Mouse (Mus musculus): Measurements from ENCODE around the gene Cwc27. TPM values are rescaled to one million over a fixed set of nuclear protein-coding genes. Genes with fewer than 3 reads are reported as not detected.

Gene Cwc27
- polyA plus RNA-seq, 1 experiment from 2014 or later = 25.0 TPM

- Histone ChIP-seq H3K27me3 (ENCODE audit: control insufficient read depth, insufficient read depth, low read depth, low read length) (no peaks in the 10 kb centered on the region), H3K4me1 (replicated peaks; ENCODE audit: control insufficient read depth, insufficient read depth, low read length) (no peaks in the 10 kb centered on the region), H3K9me3 (ENCODE audit: control insufficient read depth, low read length) (no peaks in the 10 kb centered on the region), H3K9ac (ENCODE audit: low read length) (no peak overlapping the region), H3K36me3 (ENCODE audit: control insufficient read depth, insufficient read depth, low read length) (peaks cover 6% of the 10 kb centered on the region), H3K4me2 (ENCODE audit: low read depth, low read length) (no peak overlapping the region), H3K4me3 (ENCODE audit: low read length) (no peak overlapping the region), H3K27ac (ENCODE audit: low read length) (no peak overlapping the region)
- ATAC-seq (ENCODE audit: low read depth) = no peak
- WGBS = 94% methylated on average over 3 of the region's 3 CpGs
These were observed 22.5 kb downstream of the Cwc27 start for GRCm38 (mm10) chr13:104794421-104794820.

- ATAC-seq (ENCODE audit: low read depth) = no peak
These were observed 24.8 kb downstream of the Cwc27 start, which contains the start of gene Srek1ip1 for GRCm38 (mm10) chr13:104792184-104792583. TSS of gene Srek1ip1 (plus strand) at chr13:104792484.

GRCm38 (mm10) chr13:104789663-104790062, 27.3 kb downstream of the Cwc27 start:
- 0 out of 2 replicates have a peak, but pooled peaks have one; percentile 34 for ATAC-seq (ENCODE audit: low read depth)

More at GRCm38 (mm10) chr13:104792184-104792583, 24.8 kb downstream of the Cwc27 start, which contains the start of gene Srek1ip1:
- Histone ChIP-seq H3K4me3 (ENCODE audit: low read length) (no peak within 1 kb of the TSS), H3K27me3 (ENCODE audit: control insufficient read depth, insufficient read depth, low read depth, low read length) (no peaks in the 10 kb centered on the region), H3K4me2 (ENCODE audit: low read depth, low read length) (no peak within 1 kb of the TSS), H3K36me3 (ENCODE audit: control insufficient read depth, insufficient read depth, low read length) (peaks cover 6% of the 10 kb centered on the region), H3K9ac (ENCODE audit: low read length) (no peak within 1 kb of the TSS), H3K27ac (ENCODE audit: low read length) (no peak within 1 kb of the TSS), H3K4me1 (replicated peaks; ENCODE audit: control insufficient read depth, insufficient read depth, low read length) (no peaks in the 10 kb centered on the region), H3K9me3 (ENCODE audit: control insufficient read depth, low read length) (no peaks in the 10 kb centered on the region)
- WGBS = 89% methylated on average over 11 of the region's 11 CpGs

GRCm38 (mm10) chr13:104787260-104787659, 29.7 kb downstream of the Cwc27 start:
- Histone ChIP-seq H3K4me3 (ENCODE audit: low read length) (no peak overlapping the region), H3K9ac (ENCODE audit: low read length) (no peak overlapping the region), H3K4me2 (ENCODE audit: low read depth, low read length) (no peak overlapping the region), H3K36me3 (ENCODE audit: control insufficient read depth, insufficient read depth, low read length) (peaks cover 18% of the 10 kb centered on the region), H3K4me1 (replicated peaks; ENCODE audit: control insufficient read depth, insufficient read depth, low read length) (no peaks in the 10 kb centered on the region), H3K27ac (ENCODE audit: low read length) (no peak overlapping the region), H3K9me3 (ENCODE audit: control insufficient read depth, low read length) (no peaks in the 10 kb centered on the region; the same call in 1 of the 2 replicates), H3K27me3 (ENCODE audit: control insufficient read depth, insufficient read depth, low read depth, low read length) (no peaks in the 10 kb centered on the region)
- WGBS = 89% methylated on average over 4 of the region's 4 CpGs
- no peak for ATAC-seq (ENCODE audit: low read depth)

More at GRCm38 (mm10) chr13:104789663-104790062, 27.3 kb downstream of the Cwc27 start:
- H3K4me2 ChIP-seq (ENCODE audit: low read depth, low read length) = no peak overlapping the region
- 8% methylated on average over 2 of the region's 2 CpGs for WGBS
- no peaks in the 10 kb centered on the region for H3K9me3 ChIP-seq (ENCODE audit: control insufficient read depth, low read length)
- no peak overlapping the region for H3K27ac ChIP-seq (ENCODE audit: low read length)
- H3K4me3 ChIP-seq (ENCODE audit: low read length) = no peak overlapping the region
- H3K9ac ChIP-seq (ENCODE audit: low read length) = no peak overlapping the region
- no peaks in the 10 kb centered on the region for H3K4me1 ChIP-seq (replicated peaks; ENCODE audit: control insufficient read depth, insufficient read depth, low read length)
- peaks cover 7% of the 10 kb centered on the region for H3K36me3 ChIP-seq (ENCODE audit: control insufficient read depth, insufficient read depth, low read length)
- no peaks in the 10 kb centered on the region for H3K27me3 ChIP-seq (ENCODE audit: control insufficient read depth, insufficient read depth, low read depth, low read length)

- Histone ChIP-seq H3K27me3 (ENCODE audit: control insufficient read depth, insufficient read depth, low read depth, low read length) (no peaks in the 10 kb centered on the region), H3K4me1 (replicated peaks; ENCODE audit: control insufficient read depth, insufficient read depth, low read length) (no peaks in the 10 kb centered on the region), H3K9me3 (ENCODE audit: control insufficient read depth, low read length) (no peaks in the 10 kb centered on the region; the same call in 1 of the 2 replicates), H3K27ac (ENCODE audit: low read length) (no peak overlapping the region), H3K9ac (ENCODE audit: low read length) (no peak overlapping the region), H3K4me2 (ENCODE audit: low read depth, low read length) (no peak overlapping the region), H3K4me3 (ENCODE audit: low read length) (no peak overlapping the region), H3K36me3 (ENCODE audit: control insufficient read depth, insufficient read depth, low read length) (peaks cover 14% of the 10 kb centered on the region)
- WGBS = 63% methylated on average over 1 of the region's 1 CpGs
- ATAC-seq (ENCODE audit: low read depth) = no peak
These were observed 37.8 kb downstream of the Cwc27 start for GRCm38 (mm10) chr13:104779104-104779670.

- no peaks in the 10 kb centered on the region for H3K4me1 ChIP-seq (replicated peaks; ENCODE audit: control insufficient read depth, insufficient read depth, low read length)
- H3K9ac ChIP-seq (ENCODE audit: low read length) = no peak overlapping the region
- H3K27ac ChIP-seq (ENCODE audit: low read length) = no peak overlapping the region
- H3K27me3 ChIP-seq (ENCODE audit: control insufficient read depth, insufficient read depth, low read depth, low read length) = no peaks in the 10 kb centered on the region
- no peak overlapping the region for H3K4me2 ChIP-seq (ENCODE audit: low read depth, low read length)
- WGBS = 46% methylated on average over 3 of the region's 3 CpGs
- no peaks in the 10 kb centered on the region for H3K9me3 ChIP-seq (ENCODE audit: control insufficient read depth, low read length)
- no peak overlapping the region for H3K4me3 ChIP-seq (ENCODE audit: low read length)
- ATAC-seq (ENCODE audit: low read depth) = no peak
- H3K36me3 ChIP-seq (ENCODE audit: control insufficient read depth, insufficient read depth, low read length) = no peaks in the 10 kb centered on the region
These were observed 53.7 kb downstream of the Cwc27 start for GRCm38 (mm10) chr13:104763193-104763592.

GRCm38 (mm10) chr13:104762401-104762800, 54.5 kb downstream of the Cwc27 start:
- Histone ChIP-seq H3K4me2 (ENCODE audit: low read depth, low read length) (no peak overlapping the region), H3K4me3 (ENCODE audit: low read length) (no peak overlapping the region), H3K4me1 (replicated peaks; ENCODE audit: control insufficient read depth, insufficient read depth, low read length) (no peaks in the 10 kb centered on the region), H3K27ac (ENCODE audit: low read length) (no peak overlapping the region), H3K27me3 (ENCODE audit: control insufficient read depth, insufficient read depth, low read depth, low read length) (no peaks in the 10 kb centered on the region), H3K9ac (ENCODE audit: low read length) (no peak overlapping the region), H3K36me3 (ENCODE audit: control insufficient read depth, insufficient read depth, low read length) (no peaks in the 10 kb centered on the region), H3K9me3 (ENCODE audit: control insufficient read depth, low read length) (no peaks in the 10 kb centered on the region)
- 88% methylated on average over 4 of the region's 4 CpGs for WGBS
- ATAC-seq (ENCODE audit: low read depth) = no peak

- Histone ChIP-seq H3K9me3 (ENCODE audit: control insufficient read depth, low read length) (no peaks in the 10 kb centered on the region), H3K4me1 (replicated peaks; ENCODE audit: control insufficient read depth, insufficient read depth, low read length) (no peaks in the 10 kb centered on the region), H3K27me3 (ENCODE audit: control insufficient read depth, insufficient read depth, low read depth, low read length) (no peaks in the 10 kb centered on the region), H3K4me3 (ENCODE audit: low read length) (no peak overlapping the region), H3K4me2 (ENCODE audit: low read depth, low read length) (no peak overlapping the region), H3K36me3 (ENCODE audit: control insufficient read depth, insufficient read depth, low read length) (no peaks in the 10 kb centered on the region), H3K27ac (ENCODE audit: low read length) (no peak overlapping the region), H3K9ac (ENCODE audit: low read length) (no peak overlapping the region)
- 86% methylated on average over 1 of the region's 1 CpGs for WGBS
- ATAC-seq (ENCODE audit: low read depth) = no peak
These were observed 57.6 kb downstream of the Cwc27 start for GRCm38 (mm10) chr13:104759381-104759780.

- Histone ChIP-seq H3K9me3 (ENCODE audit: control insufficient read depth, low read length) (no peaks in the 10 kb centered on the region), H3K36me3 (ENCODE audit: control insufficient read depth, insufficient read depth, low read length) (no peaks in the 10 kb centered on the region), H3K27me3 (ENCODE audit: control insufficient read depth, insufficient read depth, low read depth, low read length) (no peaks in the 10 kb centered on the region)
These were observed 69.9 kb downstream of the Cwc27 start for GRCm38 (mm10) chr13:104747032-104747431.

More at GRCm38 (mm10) chr13:104747032-104747431, 69.9 kb downstream of the Cwc27 start:
- Histone ChIP-seq H3K4me2 (ENCODE audit: low read depth, low read length) (no peak overlapping the region), H3K9ac (ENCODE audit: low read length) (no peak overlapping the region), H3K4me3 (ENCODE audit: low read length) (no peak overlapping the region), H3K4me1 (replicated peaks; ENCODE audit: control insufficient read depth, insufficient read depth, low read length) (no peaks in the 10 kb centered on the region), H3K27ac (ENCODE audit: low read length) (no peak overlapping the region)
- ATAC-seq (ENCODE audit: low read depth) = no peak

All from lung, embryonic 16.5 days (tissue).